Mouse (Mus musculus) liver, adult 2 months (tissue): ENCODE measurements around the gene Fam98c.

Experiments
- CTCF ChIP-seq: fragments of 200-500 bp; IDR thresholded peaks from 2 replicates; pipeline ENCODE4 v1.5.1; 2011; ENCODE audit warnings: low read depth, low read length, control low read depth
- POLR2A ChIP-seq: fragments of 200-500 bp; IDR thresholded peaks from 2 replicates; pipeline ENCODE4 v1.6.1; 2011; ENCODE audit warnings: low read length, control low read depth; ENCODE audit not compliant: insufficient read depth; ENCODE audit errors: extremely low read depth

GRCm38 (mm10) chr7:29123531-29124358, 32.3 kb downstream of the Fam98c start:
- TF ChIP-seq CTCF (no peak), POLR2A (no peak)
